Mouse (Mus musculus): ENCODE measurements around the gene Nup107.

GRCm38 (mm10) chr10:117740171-117740570 lies 52.3 kb downstream of the Nup107 start:
- TF ChIP-seq MAX (IDR thresholded peaks at IDR 0.05; ENCODE audit: low read length) (no peak), POLR2A (IDR thresholded peaks at IDR 0.05; ENCODE audit: control insufficient read depth in 1 of 2, insufficient read depth in 1 of 2, low read depth in 1 of 2, low read length in 2 of 2, poor library complexity in 1 of 2) (no peak), ELF1 (IDR thresholded peaks at IDR 0.05; ENCODE audit: low read depth, low read length) (no peak), CHD2 (IDR thresholded peaks at IDR 0.05; ENCODE audit: low read length) (no peak), E2F4 (IDR thresholded peaks at IDR 0.05; ENCODE audit: borderline replicate concordance, low read depth, low read length) (no peak), EP300 (IDR thresholded peaks at IDR 0.05; ENCODE audit: low read depth in 1 of 2, low read length in 2 of 2) (no peak), RAD21 (IDR thresholded peaks at IDR 0.05; ENCODE audit: low read depth, low read length) (no peak), CTCF (IDR thresholded peaks at IDR 0.05 in 2 of 3, conservative IDR thresholded peaks at IDR 0.05 in 1 of 3; ENCODE audit: control insufficient read depth in 1 of 3, insufficient read depth in 1 of 3, low read depth in 2 of 3, low read length in 3 of 3, poor library complexity in 1 of 3, severe bottlenecking in 1 of 3) (no peak), JUND (IDR thresholded peaks at IDR 0.05; ENCODE audit: low read depth, low read length) (no peak), TAL1 (IDR thresholded peaks at IDR 0.05; ENCODE audit: low read length) (no peak), ZNF384 (IDR thresholded peaks at IDR 0.05; ENCODE audit: low read depth, low read length) (no peak), POLR2AphosphoS2 (IDR thresholded peaks at IDR 0.05; ENCODE audit: low read length) (no peak), MYC (IDR thresholded peaks at IDR 0.05; ENCODE audit: low read depth, low read length) (no peak), KAT2A (conservative IDR thresholded peaks at IDR 0.05; ENCODE audit: low read depth, low read length) (no peak)
